Mouse (Mus musculus) erythroblast, adult 5-6 weeks (primary cell): ENCODE results near the gene Gm21936. TPM values are rescaled to one million over a fixed set of nuclear protein-coding genes. Genes with fewer than 3 reads are reported as not detected.
"Not testable (repeated sequence)": the region's sequence is repeated elsewhere in the genome, so short reads cannot be mapped to it uniquely, and the experiment has no call there.

Experiments
- ATAC-seq: replicated peaks from 2 replicates; pipeline ENCODE4 v1.8.0; 2016; ENCODE audit warnings: moderate number of reproducible peaks, mild to moderate bottlenecking, moderate TSS enrichment, inconsistent platforms; ENCODE audit not compliant: poor library complexity, low FRiP score, severe bottlenecking
- total RNA-seq, 2 experiments: library from RNA; stranded (forward) in 1 of 2; stranded (reverse) in 1 of 2; fragments of 150-400 nt in 1 of 2; fragments of 200-764, 138-1000 nt in 1 of 2; gene quantifications; 2 replicates each; pipeline versions ENCODE4 v1.2.3 to v1.2.4; 2015 to 2017; ENCODE audit warnings: low replicate concordance in 2 of 2

Gm21936 gene
- total RNA-seq (2015; ENCODE audit: low replicate concordance) (not detected in 2 replicates), total RNA-seq (2017; ENCODE audit: low replicate concordance) (not detected in 2 replicates)

- not testable (repeated sequence) for ATAC-seq
Measured at GRCm38 (mm10) chr12:87795212-87795611, at the start of gene Gm21936. TSS of gene Gm21936 (plus strand) at chr12:87795512.

GRCm38 (mm10) chr12:87775655-87776054, 19.7 kb upstream of the Gm21936 start, which contains the start of gene Gm21319:
TSS of gene Gm21319 (minus strand) at chr12:87775755.
- not testable (repeated sequence) for ATAC-seq

- ATAC-seq = not testable (repeated sequence)
Measured at GRCm38 (mm10) chr12:87797971-87798370, 2.7 kb downstream of the Gm21936 start.

GRCm38 (mm10) chr12:87816277-87816676, 21.0 kb downstream of the Gm21936 start, which contains the start of gene BB287469:
TSS of gene BB287469 (plus strand) at chr12:87816577.
- not testable (repeated sequence) for ATAC-seq

- ATAC-seq = not testable (repeated sequence)
Measured at GRCm38 (mm10) chr12:87842239-87842638, 46.9 kb downstream of the Gm21936 start, which contains the start of gene Gm2001. TSS of gene Gm2001 (minus strand) at chr12:87842339.

Other genes with a start within 250 kb of the Gm21936 start
- gene Oog1, start 192.8 kb upstream of the Gm21936 start, total RNA-seq (2015; ENCODE audit: low replicate concordance) = not detected in 2 replicates
- gene Oog1, start 192.8 kb upstream of the Gm21936 start, total RNA-seq (2017; ENCODE audit: low replicate concordance) = not detected in 2 replicates
- not detected in 2 replicates for gene Gm4027, start 176.6 kb upstream of the Gm21936 start, total RNA-seq (2015; ENCODE audit: low replicate concordance)
- gene Gm4027, start 176.6 kb upstream of the Gm21936 start, total RNA-seq (2017; ENCODE audit: low replicate concordance) = not detected in 2 replicates
- not detected in 2 replicates for gene Gm16381, start 150.9 kb upstream of the Gm21936 start, total RNA-seq (2015; ENCODE audit: low replicate concordance)
- not detected in 2 replicates for gene Gm16381, start 150.9 kb upstream of the Gm21936 start, total RNA-seq (2017; ENCODE audit: low replicate concordance)
- not detected in 2 replicates for gene Gm21319, start 19.8 kb upstream of the Gm21936 start, total RNA-seq (2015; ENCODE audit: low replicate concordance)
- not detected in 2 replicates for gene Gm21319, start 19.8 kb upstream of the Gm21936 start, total RNA-seq (2017; ENCODE audit: low replicate concordance)
- gene BB287469, start 21.1 kb downstream of the Gm21936 start, total RNA-seq (2015; ENCODE audit: low replicate concordance) = not detected in 2 replicates
- gene BB287469, start 21.1 kb downstream of the Gm21936 start, total RNA-seq (2017; ENCODE audit: low replicate concordance) = not detected in 2 replicates
- not detected in 2 replicates for gene Gm2001, start 46.8 kb downstream of the Gm21936 start, total RNA-seq (2015; ENCODE audit: low replicate concordance)
- gene Gm2001, start 46.8 kb downstream of the Gm21936 start, total RNA-seq (2017; ENCODE audit: low replicate concordance) = not detected in 2 replicates
- gene Gm2016, start 78.6 kb downstream of the Gm21936 start, total RNA-seq (2015; ENCODE audit: low replicate concordance) = not detected in 2 replicates
- gene Gm2016, start 78.6 kb downstream of the Gm21936 start, total RNA-seq (2017; ENCODE audit: low replicate concordance) = not detected in 2 replicates
- gene Gm2022, start 99.9 kb downstream of the Gm21936 start, total RNA-seq (2015; ENCODE audit: low replicate concordance) = not detected in 2 replicates
- gene Gm2022, start 99.9 kb downstream of the Gm21936 start, total RNA-seq (2017; ENCODE audit: low replicate concordance) = not detected in 2 replicates
- gene Gm2035, start 124.3 kb downstream of the Gm21936 start, total RNA-seq (2015; ENCODE audit: low replicate concordance) = not detected in 2 replicates
- not detected in 2 replicates for gene Gm2035, start 124.3 kb downstream of the Gm21936 start, total RNA-seq (2017; ENCODE audit: low replicate concordance)
- not detected in 2 replicates for gene Gm2042, start 158.6 kb downstream of the Gm21936 start, total RNA-seq (2015; ENCODE audit: low replicate concordance)
- gene Gm2042, start 158.6 kb downstream of the Gm21936 start, total RNA-seq (2017; ENCODE audit: low replicate concordance) = 0.98 and 2.0 TPM in 2 replicates
- not detected in 2 replicates for gene Gm2075, start 216.3 kb downstream of the Gm21936 start, total RNA-seq (2015; ENCODE audit: low replicate concordance)
- not detected in 2 replicates for gene Gm2075, start 216.3 kb downstream of the Gm21936 start, total RNA-seq (2017; ENCODE audit: low replicate concordance)
- not detected in 2 replicates for gene Gm6803, start 223.3 kb downstream of the Gm21936 start, total RNA-seq (2015; ENCODE audit: low replicate concordance)
- not detected in 2 replicates for gene Gm6803, start 223.3 kb downstream of the Gm21936 start, total RNA-seq (2017; ENCODE audit: low replicate concordance)
- not detected in 2 replicates for gene Gm2056, start 231.5 kb downstream of the Gm21936 start, total RNA-seq (2015; ENCODE audit: low replicate concordance)
- gene Gm2056, start 231.5 kb downstream of the Gm21936 start, total RNA-seq (2017; ENCODE audit: low replicate concordance) = not detected in 2 replicates